Mouse (Mus musculus) lung, postnatal 0 days (tissue): ENCODE data around the gene Pdss2. TPM values are rescaled to one million over a fixed set of nuclear protein-coding genes. Genes with fewer than 3 reads are reported as not detected.
"Not testable (repeated sequence)": the region's sequence is repeated elsewhere in the genome, so short reads cannot be mapped to it uniquely, and the experiment has no call there.

ENCODE experiments used
- ATAC-seq: fragments of 200-750 bp; cut with Nextera tagmentation; 2 replicates; pipeline ENCODE4 v1.8.0; 2017; ENCODE audit warnings: moderate library complexity
- DNase-seq: peaks from one replicate; pipeline ENCODE4 v3.0.0-alpha.2; 2016; ENCODE audit warnings: low spot score
- H3K27ac ChIP-seq: fragments of 300-500 bp; sonication (generic); 2 replicates; pipeline ENCODE4 v1.5.1; 2014; ENCODE audit warnings: antibody characterized with exemption, mild to moderate bottlenecking, low read length, mixed read lengths
- H3K27me3 ChIP-seq: fragments of 300-500 bp; sonication (generic); replicated peaks from 2 replicates; pipeline ENCODE4 v1.6.1; 2014; ENCODE audit warnings: low read length, mixed read lengths; ENCODE audit not compliant: insufficient read depth
- H3K36me3 ChIP-seq: fragments of 300-500 bp; sonication (generic); 2 replicates; pipeline ENCODE4 v1.6.1; 2014; ENCODE audit warnings: low read length, mixed read lengths; ENCODE audit not compliant: insufficient read depth
- H3K4me1 ChIP-seq: fragments of 300-500 bp; sonication (generic); 2 replicates; pipeline ENCODE4 v1.6.1; 2014; ENCODE audit warnings: antibody characterized with exemption, low read depth, low read length, mixed read lengths; ENCODE audit not compliant: insufficient read depth
- H3K4me2 ChIP-seq: fragments of 300-500 bp; sonication (generic); replicated peaks from 2 replicates; pipeline ENCODE4 v1.6.1; 2014; ENCODE audit warnings: low read depth, mild to moderate bottlenecking, low read length, moderate library complexity, mixed read lengths
- H3K4me3 ChIP-seq: fragments of 300-500 bp; sonication (generic); 2 replicates; pipeline ENCODE4 v1.5.1; 2014; ENCODE audit warnings: low read depth, low read length
- H3K9ac ChIP-seq: fragments of 300-500 bp; sonication (generic); replicated peaks from 2 replicates; pipeline ENCODE4 v1.6.1; 2014; ENCODE audit warnings: low read depth, mild to moderate bottlenecking
- H3K9me3 ChIP-seq: fragments of 300-500 bp; sonication (generic); 2 replicates; pipeline ENCODE4 v1.6.1; 2016; ENCODE audit warnings: low read length, mixed read lengths
- CTCF ChIP-seq: IDR thresholded peaks from 2 replicates; pipeline ENCODE4 v1.5.1; 2016; ENCODE audit warnings: antibody characterized with exemption, mild to moderate bottlenecking
- EP300 ChIP-seq: IDR thresholded peaks from 2 replicates; pipeline ENCODE4 v1.6.1; 2016; ENCODE audit warnings: antibody characterized with exemption, mild to moderate bottlenecking, control low read depth
- WGBS: fragments of 180-500 bp; shearing (Covaris S2); extraction: QIAGEN DNeasy Blood & Tissue Kit; methylation state at CpG from one replicate; pipeline ENCODE4 v1.1.7; 2014; 5-methylcytosine and 5-hydroxymethylcytosine counted together
- polyA plus RNA-seq: library from polyadenylated mRNA; unstranded; fragments of >200 nt; fragmentation: Nextera tagmentation; extraction: Ambion mirVana; gene quantifications from 2 replicates; pipeline ENCODE4 v1.2.1, GENCODE M21; 2015

The Pdss2 gene
- polyA plus RNA-seq, 1 experiment from 2014 or later, result 4.5 TPM

DNA sequence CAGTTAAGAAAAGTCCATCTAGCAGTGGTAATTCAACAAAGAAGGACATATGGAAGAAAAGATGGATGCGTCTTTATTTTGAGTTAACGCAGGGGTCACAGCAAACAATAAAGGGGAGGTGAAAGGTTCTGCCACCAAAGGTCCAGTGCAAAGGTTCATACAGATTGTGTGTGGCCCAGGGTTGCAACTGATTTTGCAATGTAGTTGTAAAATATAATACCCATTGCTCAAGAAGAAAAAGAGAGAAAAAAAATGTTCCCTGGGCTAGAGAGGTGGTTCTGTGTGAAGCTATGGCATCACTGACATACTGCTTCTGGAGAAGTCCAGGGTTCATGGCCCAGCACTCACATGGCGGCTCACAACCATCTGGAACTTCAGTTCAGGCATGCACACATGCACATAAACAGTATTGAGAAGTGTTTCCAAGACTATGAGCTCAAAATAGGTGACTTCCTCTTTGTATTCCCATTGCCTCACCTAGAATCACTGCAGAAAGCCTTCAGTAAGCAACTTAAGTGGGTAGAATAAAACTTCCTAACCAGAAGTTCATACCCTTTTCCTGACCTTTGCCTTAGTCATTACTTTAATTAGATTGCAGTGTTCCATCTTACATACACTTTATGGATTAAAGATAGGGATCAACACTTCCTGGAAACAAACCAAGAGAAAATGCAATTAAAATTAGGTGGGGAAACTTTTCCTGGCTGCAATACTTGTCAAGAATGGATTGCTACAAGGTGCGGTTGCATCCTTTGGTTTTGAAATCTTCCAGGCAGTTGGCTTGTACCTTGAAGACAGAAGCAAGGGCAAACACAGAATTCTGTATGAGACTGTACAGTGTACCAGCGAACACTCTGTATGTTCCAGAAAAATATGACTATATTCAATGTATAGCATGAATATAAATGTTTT lies 14.7 kb downstream of the Pdss2 start:
- DNase-seq, result no peak
- no peak for ATAC-seq
- Histone ChIP-seq H3K4me1 (no peaks in the 10 kb centered on the region), H3K4me2 (no peak overlapping the region), H3K36me3 (no peaks in the 10 kb centered on the region), H3K4me3 (no peak overlapping the region), H3K27ac (no peak overlapping the region), H3K9ac (no peak overlapping the region), H3K9me3 (no peaks in the 10 kb centered on the region), H3K27me3 (no peaks in the 10 kb centered on the region)
- TF ChIP-seq EP300 (no peak), CTCF (no peak)
- 91% methylated on average over 5 of the region's 5 CpGs for WGBS

DNA sequence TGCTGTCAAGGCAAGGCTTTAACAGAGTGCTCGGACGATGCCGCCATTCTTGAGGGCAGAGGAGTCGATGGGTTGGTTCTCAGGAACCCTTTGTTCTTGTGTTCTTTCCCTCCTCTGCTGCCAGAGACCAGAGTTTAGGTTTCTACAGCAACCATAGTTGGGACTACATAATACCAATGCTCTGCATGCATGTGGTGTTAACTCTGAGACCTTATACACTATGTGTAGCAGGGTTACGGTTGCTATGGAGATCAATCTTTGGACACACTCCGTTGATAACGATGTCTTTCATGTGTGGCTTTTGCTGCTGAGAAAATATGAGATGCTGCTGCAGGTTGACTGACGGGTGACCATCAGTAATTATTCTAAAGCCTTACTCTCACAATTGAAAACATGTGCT lies 20.9 kb downstream of the Pdss2 start:
- TF ChIP-seq EP300 (no peak), CTCF (no peak)
- Histone ChIP-seq H3K27ac (no peak overlapping the region), H3K4me3 (no peak overlapping the region), H3K4me1 (no peaks in the 10 kb centered on the region), H3K27me3 (no peaks in the 10 kb centered on the region), H3K4me2 (no peak overlapping the region), H3K9me3 (no peaks in the 10 kb centered on the region), H3K36me3 (no peaks in the 10 kb centered on the region), H3K9ac (no peak overlapping the region)
- WGBS, result 93% methylated on average over 8 of the region's 8 CpGs
- no peak for ATAC-seq
- no peak for DNase-seq

DNA sequence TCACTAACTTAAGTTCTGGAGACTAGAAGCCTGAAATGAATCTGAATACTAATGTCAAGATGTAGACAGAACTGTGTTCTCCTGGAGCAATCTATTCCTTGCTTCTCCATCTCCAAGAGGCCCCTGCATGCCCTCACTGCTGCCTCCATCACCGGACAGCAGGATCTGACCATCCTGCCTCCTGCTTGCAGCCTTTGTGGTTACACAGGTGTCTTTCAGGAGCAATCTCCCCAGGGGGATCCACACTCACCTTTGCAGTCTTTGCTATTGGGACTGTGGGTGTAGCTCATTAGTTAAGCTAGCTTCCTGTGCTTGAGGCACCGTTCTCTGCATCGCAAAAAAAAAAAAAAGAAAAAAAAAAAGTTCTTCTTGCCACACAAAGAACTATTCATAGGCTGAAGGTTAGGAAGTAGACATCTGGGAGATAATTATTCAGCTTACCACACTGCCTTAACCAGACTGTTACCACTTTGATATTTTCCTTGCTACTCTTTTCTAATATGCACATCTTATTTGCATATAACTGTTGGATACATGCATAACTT lies 23.0 kb downstream of the Pdss2 start:
- ATAC-seq (no peak), DNase-seq (no peak)
- 50% methylated on average over 3 of the region's 3 CpGs for WGBS

DNA sequence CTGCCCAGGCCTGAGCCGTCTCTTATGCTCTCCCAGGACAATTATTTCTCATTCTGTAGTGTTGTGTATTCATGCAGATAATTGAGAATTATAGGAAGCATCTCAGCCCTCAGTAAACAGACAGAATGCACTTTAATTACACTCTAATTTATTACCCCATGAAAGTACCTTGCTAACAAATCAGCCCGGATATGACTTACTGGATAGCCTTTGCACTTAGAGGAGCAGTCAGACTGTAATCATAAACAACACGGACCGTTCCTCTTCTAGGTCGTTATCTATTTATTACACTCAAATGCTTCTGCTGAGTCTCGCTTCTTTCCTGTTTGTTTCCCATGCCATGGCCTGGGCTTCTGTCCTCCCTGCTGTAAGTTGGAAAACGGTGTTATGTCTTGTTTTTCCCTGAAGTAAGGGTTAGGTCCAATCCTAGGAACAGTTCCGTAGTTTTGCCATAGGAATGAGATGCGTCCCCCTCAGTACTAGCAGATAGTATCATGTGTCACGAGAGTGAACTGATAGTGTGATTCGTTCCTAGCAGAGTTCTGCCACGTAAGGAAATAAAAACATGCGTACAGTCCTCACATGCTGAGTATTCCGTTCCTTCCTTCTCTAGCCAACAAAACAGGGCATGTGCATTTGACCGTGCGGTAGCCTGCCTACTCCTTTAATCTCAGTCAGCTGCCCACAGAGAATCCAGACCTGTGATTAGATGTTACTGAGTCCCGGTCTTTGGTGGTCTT lies 24.3 kb downstream of the Pdss2 start:
- TF ChIP-seq CTCF, result no peak
- Histone ChIP-seq H3K9me3 (no peaks in the 10 kb centered on the region), H3K27me3 (no peaks in the 10 kb centered on the region), H3K4me2 (no peak overlapping the region), H3K9ac (no peak overlapping the region), H3K4me1 (no peaks in the 10 kb centered on the region), H3K27ac (no peak overlapping the region), H3K36me3 (no peaks in the 10 kb centered on the region), H3K4me3 (no peak overlapping the region)
- WGBS, result 67% methylated on average over 17 of the region's 17 CpGs
- no peak for ATAC-seq
- no peak for DNase-seq

More for the DNA sequence above, 23.0 kb downstream of the Pdss2 start:
- H3K4me1 ChIP-seq, result no peaks in the 10 kb centered on the region
- no peaks in the 10 kb centered on the region for H3K9me3 ChIP-seq
- H3K36me3 ChIP-seq, result no peaks in the 10 kb centered on the region
- TF ChIP-seq EP300 (no peak), CTCF (no peak)
- H3K4me3 ChIP-seq, result no peak overlapping the region
- no peaks in the 10 kb centered on the region for H3K27me3 ChIP-seq
- no peak overlapping the region for H3K27ac ChIP-seq
- H3K9ac ChIP-seq, result no peak overlapping the region
- no peak overlapping the region for H3K4me2 ChIP-seq

DNA sequence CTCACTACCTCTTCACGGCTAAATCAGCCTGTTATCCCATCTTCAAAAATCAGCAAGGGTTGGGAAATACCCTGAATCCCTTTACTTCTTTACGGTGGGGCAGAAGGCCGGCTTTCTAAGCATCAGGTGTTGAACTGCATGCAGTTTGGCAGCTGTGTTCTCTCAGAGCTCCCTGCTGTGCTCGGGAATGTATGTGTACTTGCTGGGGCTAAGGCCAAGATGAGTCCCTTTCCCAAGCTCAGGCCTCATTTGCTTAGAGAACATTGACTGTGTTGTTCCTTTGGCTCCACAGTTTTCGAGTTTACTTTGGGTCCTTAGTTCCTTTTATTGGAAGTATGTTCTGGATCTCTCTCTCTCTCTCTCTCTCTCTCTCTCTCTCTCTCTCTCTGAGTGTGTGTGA lies 26.7 kb downstream of the Pdss2 start:
- Histone ChIP-seq H3K27ac (no peak overlapping the region), H3K4me1 (no peaks in the 10 kb centered on the region), H3K4me2 (no peak overlapping the region), H3K36me3 (no peaks in the 10 kb centered on the region), H3K9ac (no peak overlapping the region), H3K4me3 (no peak overlapping the region), H3K9me3 (no peaks in the 10 kb centered on the region), H3K27me3 (no peaks in the 10 kb centered on the region)
- peak; percentile 38; the same call in 1 of the 2 replicates for ATAC-seq
- DNase-seq, result peak; percentile 28
- WGBS, result 38% methylated on average over 5 of the region's 5 CpGs
- TF ChIP-seq EP300 (no peak), CTCF (no peak)

DNA sequence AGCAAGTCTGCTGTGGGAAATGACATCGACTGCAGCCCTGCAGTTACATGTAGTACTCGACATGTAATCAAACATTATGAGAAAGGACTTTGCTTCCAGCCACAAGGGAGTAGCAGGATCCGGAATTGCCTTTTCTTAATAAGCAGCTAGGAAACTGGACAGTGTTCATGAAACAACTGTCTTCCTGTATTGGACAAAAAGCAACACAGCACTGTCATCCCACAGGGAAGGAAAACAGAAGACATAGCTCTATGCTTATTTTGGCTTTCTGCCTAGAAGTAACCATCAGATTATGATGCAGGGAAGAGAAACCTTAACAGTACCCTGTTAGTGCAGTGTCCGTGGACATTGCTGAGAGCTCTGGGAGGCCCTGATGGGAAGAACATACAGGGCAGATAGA lies 31.0 kb downstream of the Pdss2 start:
- 37% methylated on average over 4 of the region's 4 CpGs for WGBS
- H3K27ac ChIP-seq, result no peak overlapping the region
- ATAC-seq (no peak), DNase-seq (no peak)
- TF ChIP-seq CTCF (no peak), EP300 (no peak)
- H3K4me2 ChIP-seq, result no peak overlapping the region
- H3K9me3 ChIP-seq, result no peaks in the 10 kb centered on the region
- H3K4me3 ChIP-seq, result no peak overlapping the region
- no peak overlapping the region for H3K9ac ChIP-seq
- H3K4me1 ChIP-seq, result no peaks in the 10 kb centered on the region
- no peaks in the 10 kb centered on the region for H3K36me3 ChIP-seq
- H3K27me3 ChIP-seq, result no peaks in the 10 kb centered on the region

DNA sequence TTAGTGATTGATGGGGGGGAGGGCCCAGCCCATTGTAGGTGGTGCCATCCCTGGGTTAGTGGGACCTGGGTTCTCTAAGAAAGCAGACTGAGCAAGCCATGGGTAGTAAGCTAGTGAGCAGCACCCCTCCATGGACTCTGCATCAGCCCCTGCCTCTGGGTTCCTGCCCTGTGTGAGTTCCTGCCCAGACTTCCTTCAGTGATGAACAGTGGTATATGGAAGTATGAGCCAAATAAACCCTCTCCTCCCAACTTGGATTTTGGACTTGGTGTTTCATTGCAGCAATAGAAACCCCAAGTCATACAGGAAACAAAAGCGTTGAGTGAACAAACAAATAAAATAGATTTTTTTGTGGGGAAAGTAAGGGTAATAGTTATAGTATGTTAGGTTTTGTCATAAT lies 35.7 kb downstream of the Pdss2 start:
- no CpG with 5 or more reads among the region's 1 CpGs for WGBS
- not testable (repeated sequence) for H3K4me3 ChIP-seq, H3K27ac ChIP-seq, H3K9ac ChIP-seq, ATAC-seq, H3K4me2 ChIP-seq, DNase-seq, H3K4me1 ChIP-seq, H3K36me3 ChIP-seq, H3K9me3 ChIP-seq, H3K27me3 ChIP-seq

DNA sequence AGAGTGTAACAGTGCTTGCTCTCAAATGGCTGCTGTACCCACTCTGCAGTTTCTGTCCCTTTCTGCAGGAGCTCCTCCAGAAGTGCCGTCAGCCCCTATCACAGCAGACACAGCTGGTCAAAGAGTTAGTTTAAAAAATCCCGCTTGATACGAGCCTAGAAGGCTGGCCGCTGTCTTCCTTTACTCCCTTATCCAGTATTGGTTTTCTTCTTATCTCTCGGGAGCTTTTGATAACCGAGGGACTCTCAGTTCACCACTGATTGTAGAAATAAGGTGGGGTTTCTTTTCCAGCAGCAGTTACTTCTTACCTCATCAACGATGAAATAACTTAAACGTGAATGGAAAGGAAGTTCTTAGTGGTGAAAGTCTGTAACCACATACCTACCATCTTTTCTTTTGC lies 36.2 kb downstream of the Pdss2 start:
- ATAC-seq, H3K27ac ChIP-seq, H3K9ac ChIP-seq, H3K4me2 ChIP-seq, H3K9me3 ChIP-seq, H3K4me3 ChIP-seq, H3K36me3 ChIP-seq, DNase-seq, H3K27me3 ChIP-seq, H3K4me1 ChIP-seq: not testable (repeated sequence)
- 50% methylated on average over 8 of the region's 8 CpGs for WGBS
